In genomic region chr4:106837964-106838363, GRCm38 (mm10) we compare ENCODE assay signal across 9 mouse cellular contexts. TPM values are rescaled to one million over a fixed set of nuclear protein-coding genes. Genes with fewer than 3 reads are reported as not detected.
A peak's percentile ranks its signal among the peaks of the same experiment; 100 is the strongest.
DNase-seq lines count a peak whose midpoint lies in the region; ATAC-seq and TF ChIP-seq lines count a peak whose summit lies in the region.
"Had no signal": no experiment of that assay in that cellular context is flagged by ENCODE, and none has a peak within 500 bp of the region (broad histone marks: within the 10 kb centered on the region; RNA-seq: fewer than 3 reads in every experiment).

No protein-coding gene starts in this region.

- TF ChIP-seq CTCF in lung, embryonic 14.5 days (IDR thresholded peaks at IDR 0.05; ENCODE audit: low read depth): no peak
- TF ChIP-seq CTCF in lung, adult 2 months (IDR thresholded peaks at IDR 0.05; ENCODE audit: insufficient read depth, low read length): no peak
- TF ChIP-seq CTCF in intestine, postnatal 0 days (IDR thresholded peaks at IDR 0.05; ENCODE audit: low read depth): no peak

- ATAC-seq in lung, embryonic 14.5 days (ENCODE audit: insufficient read depth): peak; percentile 53
- ATAC-seq in intestine, postnatal 0 days: no peak
- ATAC-seq in limb, embryonic 12.5 days (ENCODE audit: insufficient number of reproducible peaks, insufficient read depth, low FRiP score, low TSS enrichment, low read depth): no peak

- no peaks in the 10 kb centered on the region for H3K36me3 ChIP-seq in lung, embryonic 14.5 days (ENCODE audit: insufficient read depth)
- H3K36me3 ChIP-seq in embryonic facial prominence, embryonic 10.5 days (replicated peaks): no peaks in the 10 kb centered on the region
- no peaks in the 10 kb centered on the region for H3K36me3 ChIP-seq in intestine, postnatal 0 days (ENCODE audit: control insufficient read depth, insufficient read depth)
- no peaks in the 10 kb centered on the region for H3K36me3 ChIP-seq in limb, embryonic 12.5 days

- peak overlapping the region; percentile 99 for H3K27ac ChIP-seq in lung, embryonic 14.5 days (ENCODE audit: low read depth)
- H3K27ac ChIP-seq in embryonic facial prominence, embryonic 10.5 days (replicated peaks): peak overlapping the region; percentile 97
- no peak overlapping the region for H3K27ac ChIP-seq in intestine, postnatal 0 days (ENCODE audit: low read depth, low read length)
- H3K27ac ChIP-seq in limb, embryonic 12.5 days: peak overlapping the region; percentile 99

- 0% methylated on average over 13 of the region's 18 CpGs for WGBS in lung, embryonic 14.5 days
- 3% methylated on average over 14 of the region's 18 CpGs for whole genome bisulfite sequencing in lung, adult 2 months
- WGBS in embryonic facial prominence, embryonic 10.5 days: 1% methylated on average over 18 of the region's 18 CpGs
- WGBS in intestine, postnatal 0 days: 6% methylated on average over 14 of the region's 18 CpGs
- 1% methylated on average over 14 of the region's 18 CpGs for WGBS in limb, embryonic 12.5 days

- H3K4me2 ChIP-seq in lung, embryonic 14.5 days: peak overlapping the region; percentile 61
- peak overlapping the region; percentile 62 for H3K4me2 ChIP-seq in intestine, postnatal 0 days (replicated peaks; ENCODE audit: low read depth)
- peak overlapping the region; percentile 96 for H3K4me2 ChIP-seq in limb, embryonic 12.5 days

- TF ChIP-seq POLR2A in lung, adult 2 months (IDR thresholded peaks at IDR 0.05; ENCODE audit: borderline replicate concordance, extremely low read depth, low read depth, low read length): no peak

- H3K27me3 ChIP-seq in lung, embryonic 14.5 days (ENCODE audit: insufficient read depth, low read length): no peaks in the 10 kb centered on the region
- peaks cover 11% of the 10 kb centered on the region; the same call in 1 of the 2 replicates for H3K27me3 ChIP-seq in embryonic facial prominence, embryonic 10.5 days (replicated peaks; ENCODE audit: low read depth, poor library complexity, severe bottlenecking)
- no peaks in the 10 kb centered on the region for H3K27me3 ChIP-seq in intestine, postnatal 0 days (replicated peaks; ENCODE audit: control insufficient read depth, insufficient read depth, low read length)
- H3K27me3 ChIP-seq in limb, embryonic 12.5 days: no peaks in the 10 kb centered on the region
- H3K27me3 ChIP-seq: Patski had no signal

- peaks cover 31% of the 10 kb centered on the region for H3K4me1 ChIP-seq in lung, embryonic 14.5 days (ENCODE audit: insufficient read depth)
- peaks cover 12% of the 10 kb centered on the region for H3K4me1 ChIP-seq in lung, adult 2 months (ENCODE audit: control insufficient read depth, insufficient read depth, low read length)
- peaks cover 66% of the 10 kb centered on the region for H3K4me1 ChIP-seq in embryonic facial prominence, embryonic 10.5 days
- H3K4me1 ChIP-seq in intestine, postnatal 0 days (replicated peaks; ENCODE audit: control insufficient read depth, insufficient read depth, low read length): 0 out of 2 replicates have a peak, but pooled peaks cover 9% of the 10 kb centered on the region
- peaks cover 62% of the 10 kb centered on the region for H3K4me1 ChIP-seq in limb, embryonic 12.5 days (replicated peaks)

- DNase-seq in lung, embryonic 14.5 days: peak; percentile 94
- DNase-seq in lung, adult 2 months: no peak
- DNase-seq in embryonic facial prominence, embryonic 10.5 days (ENCODE audit: low spot score): peak; percentile 81
- DNase-seq in heart, adult 18-20 months: peak; percentile 76 to 78
- peak; percentile 61 for DNase-seq in neural tube, embryonic 10.5 days (ENCODE audit: extremely low spot score, low spot score)
- peak; percentile 42 for DNase-seq in thymus, postnatal 0 days (ENCODE audit: low spot score)

- peak overlapping the region; percentile 17; the same call in 1 of the 2 replicates for H3K4me3 ChIP-seq in lung, embryonic 14.5 days (ENCODE audit: low read depth, low read length)
- no peak overlapping the region for H3K4me3 ChIP-seq in lung, adult 2 months (replicated peaks; ENCODE audit: extremely low read depth, low read depth, low read length)
- peak overlapping the region; percentile 70 for H3K4me3 ChIP-seq in embryonic facial prominence, embryonic 10.5 days
- peak overlapping the region; percentile 17; the same call in 1 of the 2 replicates for H3K4me3 ChIP-seq in intestine, postnatal 0 days (ENCODE audit: low read depth, low read length)
- peak overlapping the region; percentile 28 for H3K4me3 ChIP-seq in limb, embryonic 12.5 days (replicated peaks)

- H3K9ac ChIP-seq in lung, embryonic 14.5 days: peak overlapping the region; percentile 36
- H3K9ac ChIP-seq in intestine, postnatal 0 days (ENCODE audit: low read depth, low read length): no peak overlapping the region
- peak overlapping the region; percentile 38 for H3K9ac ChIP-seq in limb, embryonic 12.5 days (replicated peaks)

- no peaks in the 10 kb centered on the region for H3K9me3 ChIP-seq in lung, embryonic 14.5 days (ENCODE audit: low read depth, low read length)
- H3K9me3 ChIP-seq in embryonic facial prominence, embryonic 10.5 days: no peaks in the 10 kb centered on the region
- H3K9me3 ChIP-seq in intestine, postnatal 0 days (ENCODE audit: control insufficient read depth): no peaks in the 10 kb centered on the region
- no peaks in the 10 kb centered on the region for H3K9me3 ChIP-seq in limb, embryonic 12.5 days

RNA-seq across cellular contexts. Expression of gene Acot11, which starts 33.2 kb away (rescaled TPM):
- polyA plus RNA-seq in lung, embryonic 14.5 days (2014; fragmentation: Nextera tagmentation; extraction: Ambion mirVana): 0.84 and 1.1 TPM in 2 replicates
- 9.8 and 18.6 TPM in 2 replicates for polyA plus RNA-seq in lung, adult 2 months (2012; rRNA removed)
- 1.6 and 2.1 TPM in 2 replicates for polyA plus RNA-seq in embryonic facial prominence, embryonic 10.5 days (2016; fragmentation: Nextera tagmentation; extraction: Ambion mirVana)
- 10 to 100 TPM; 24.2 to 38.0 TPM for total RNA-seq in heart, adult 18-20 months (2021)
- polyA plus RNA-seq in intestine, postnatal 0 days (2015; fragmentation: Nextera tagmentation; extraction: Ambion mirVana): 7.8 and 7.9 TPM in 2 replicates
- 4.6 and 6.8 TPM in 2 replicates for polyA plus RNA-seq in limb, embryonic 12.5 days (2016; fragmentation: Nextera tagmentation; extraction: Ambion mirVana)
- 0.78 and 0.88 TPM in 2 replicates for polyA plus RNA-seq in thymus, postnatal 0 days (2015; fragmentation: Nextera tagmentation; extraction: Ambion mirVana)
